ENCODE assay signal across 16 mouse cellular contexts in genomic region chr2:166335702-166336101, GRCm38 (mm10).
A peak's percentile ranks its signal among the peaks of the same experiment; 100 is the strongest.
DNase-seq lines count a peak whose midpoint lies in the region; ATAC-seq and TF ChIP-seq lines count a peak whose summit lies in the region.
"Had no signal": no experiment of that assay in that cellular context is flagged by ENCODE, and none has a peak within 500 bp of the region (broad histone marks: within the 10 kb centered on the region; RNA-seq: fewer than 3 reads in every experiment).

No protein-coding gene starts in this region.

- H3K4me3 ChIP-seq in embryonic facial prominence, embryonic 12.5 days, result no peak overlapping the region
- H3K4me3 ChIP-seq in heart, embryonic 10.5 days, result no peak overlapping the region
- H3K4me3 ChIP-seq in limb, embryonic 13.5 days, result no peak overlapping the region
- H3K4me3 ChIP-seq in cerebellum, adult 2 months (replicated peaks; ENCODE audit: insufficient read depth, low read depth, low read length), result no peak overlapping the region
- H3K4me3 ChIP-seq: forebrain, embryonic 12.5 days; hindbrain, embryonic 13.5 days; kidney, embryonic 15.5 days; neural tube, embryonic 15.5 days had no signal

- H3K27ac ChIP-seq in embryonic facial prominence, embryonic 12.5 days, result peak overlapping the region; percentile 84
- 0 out of 2 replicates have a peak overlapping the region, but pooled peaks have one; percentile 18 for H3K27ac ChIP-seq in heart, embryonic 10.5 days
- peak overlapping the region; percentile 76 for H3K27ac ChIP-seq in limb, embryonic 13.5 days
- no peak overlapping the region for H3K27ac ChIP-seq in cerebellum, adult 2 months (ENCODE audit: insufficient read depth, low read length)
- H3K27ac ChIP-seq: forebrain, embryonic 12.5 days; hindbrain, embryonic 13.5 days; kidney, embryonic 15.5 days; neural tube, embryonic 15.5 days had no signal

- no peaks in the 10 kb centered on the region for H3K36me3 ChIP-seq in embryonic facial prominence, embryonic 12.5 days
- H3K36me3 ChIP-seq in heart, embryonic 10.5 days, result no peaks in the 10 kb centered on the region
- no peaks in the 10 kb centered on the region for H3K36me3 ChIP-seq in limb, embryonic 13.5 days
- H3K36me3 ChIP-seq: forebrain, embryonic 12.5 days; hindbrain, embryonic 13.5 days; kidney, embryonic 15.5 days; neural tube, embryonic 15.5 days had no signal

- H3K27me3 ChIP-seq in embryonic facial prominence, embryonic 12.5 days, result no peaks in the 10 kb centered on the region
- no peaks in the 10 kb centered on the region for H3K27me3 ChIP-seq in heart, embryonic 10.5 days (ENCODE audit: insufficient read depth, poor library complexity, severe bottlenecking)
- no peaks in the 10 kb centered on the region for H3K27me3 ChIP-seq in limb, embryonic 13.5 days
- H3K27me3 ChIP-seq in cerebellum, adult 2 months (ENCODE audit: control insufficient read depth, insufficient read depth, low read length), result no peaks in the 10 kb centered on the region
- H3K27me3 ChIP-seq: kidney, embryonic 15.5 days; neural tube, embryonic 15.5 days had no signal

- H3K4me1 ChIP-seq in embryonic facial prominence, embryonic 12.5 days, result peaks cover 61% of the 10 kb centered on the region
- peaks cover 35% of the 10 kb centered on the region for H3K4me1 ChIP-seq in heart, embryonic 10.5 days
- peaks cover 73% of the 10 kb centered on the region for H3K4me1 ChIP-seq in limb, embryonic 13.5 days
- no peaks in the 10 kb centered on the region for H3K4me1 ChIP-seq in cerebellum, adult 2 months (ENCODE audit: control insufficient read depth, insufficient read depth, low read length)

- 0 out of 2 replicates have a peak, but pooled peaks have one; percentile 30 for ATAC-seq in embryonic facial prominence, embryonic 12.5 days (ENCODE audit: insufficient number of reproducible peaks, insufficient read depth, low FRiP score, low TSS enrichment)
- peak; percentile 45 for ATAC-seq in limb, embryonic 13.5 days (ENCODE audit: low FRiP score, low read depth)
- ATAC-seq: midbrain, embryonic 16.5 days had no signal

- DNase-seq in fibroblast of lung, adult 2 months (ENCODE audit: low read depth), result peak; percentile 22
- DNase-seq in heart, embryonic 10.5 days (ENCODE audit: low spot score), result no peak
- no peak for DNase-seq in cerebellum, adult 2 months
- DNase-seq in right cerebral cortex, adult 2 months (ENCODE audit: low spot score in 2 of 2), result no peak
- no peak for DNase-seq in frontal cortex, postnatal 10 days (ENCODE audit: low spot score in 2 of 2)
- DNase-seq: adrenal gland, postnatal 10 days; layer of hippocampus, postnatal 36 days; lung, postnatal 36 days had no signal

- 34% methylated on average over 5 of the region's 5 CpGs for WGBS in embryonic facial prominence, embryonic 12.5 days
- 73% methylated on average over 5 of the region's 5 CpGs for WGBS in heart, embryonic 10.5 days
- 39% methylated on average over 5 of the region's 5 CpGs for WGBS in limb, embryonic 13.5 days
- 56% methylated on average over 5 of the region's 5 CpGs for WGBS in cerebellum, adult 2 months

- no peak for TF ChIP-seq CTCF in cerebellum, adult 2 months (IDR thresholded peaks at IDR 0.05; ENCODE audit: borderline replicate concordance, insufficient read depth, low read depth, low read length)

- H3K9me3 ChIP-seq in embryonic facial prominence, embryonic 12.5 days, result no peaks in the 10 kb centered on the region
- H3K9me3 ChIP-seq in heart, embryonic 10.5 days, result no peaks in the 10 kb centered on the region
- no peaks in the 10 kb centered on the region for H3K9me3 ChIP-seq in limb, embryonic 13.5 days
- H3K9me3 ChIP-seq: forebrain, embryonic 12.5 days; hindbrain, embryonic 13.5 days; kidney, embryonic 15.5 days; neural tube, embryonic 15.5 days had no signal

- H3K4me2 ChIP-seq in embryonic facial prominence, embryonic 12.5 days (replicated peaks), result no peak overlapping the region
- H3K4me2 ChIP-seq in limb, embryonic 13.5 days (replicated peaks), result no peak overlapping the region
- H3K4me2 ChIP-seq: forebrain, embryonic 12.5 days; hindbrain, embryonic 13.5 days; kidney, embryonic 15.5 days; liver, embryonic 11.5 days; neural tube, embryonic 15.5 days had no signal

- H3K9ac ChIP-seq in embryonic facial prominence, embryonic 12.5 days, result no peak overlapping the region
- no peak overlapping the region for H3K9ac ChIP-seq in limb, embryonic 13.5 days
- H3K9ac ChIP-seq: forebrain, embryonic 12.5 days; hindbrain, embryonic 13.5 days; kidney, embryonic 15.5 days; neural tube, embryonic 15.5 days had no signal

- no peak for TF ChIP-seq POLR2A in cerebellum, adult 2 months (IDR thresholded peaks at IDR 0.05; ENCODE audit: borderline replicate concordance, insufficient read depth, low read length)
